Comparison of ENCODE assay signal across 21 mouse cellular contexts in the genomic region with DNA sequence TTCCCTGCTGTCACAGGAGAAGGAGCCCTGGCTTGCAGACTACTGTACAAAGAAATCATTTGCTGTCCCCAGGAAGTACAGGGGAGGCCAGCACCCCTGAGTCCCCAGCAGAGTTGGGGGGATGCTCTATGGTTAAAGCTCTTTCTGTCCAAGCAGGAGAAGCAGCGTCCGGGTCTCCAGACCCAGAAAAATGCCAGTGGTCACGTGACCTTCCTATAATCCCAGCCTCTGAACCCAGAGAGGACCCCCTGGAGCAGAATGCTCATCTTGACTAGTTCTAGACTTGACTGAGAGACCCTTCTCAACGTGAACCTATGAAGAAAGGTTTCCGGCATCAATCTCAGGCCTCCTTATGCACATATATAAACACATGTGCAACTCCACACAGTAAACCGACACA. TPM values are rescaled to one million over a fixed set of nuclear protein-coding genes. Genes with fewer than 3 reads are reported as not detected.
"Had no signal": no experiment of that assay in that cellular context is flagged by ENCODE, and none has a peak within 500 bp of the region (broad histone marks: within the 10 kb centered on the region; RNA-seq: fewer than 3 reads in every experiment).

No protein-coding gene starts in this region.

- DNase-seq: kidney, adult 9 months; kidney, postnatal 14 days; left cerebral cortex, postnatal 4 days; liver, postnatal 0 days; thymus, adult 18-20 months; thymus, postnatal 36 days had no signal

- H3K9me3 ChIP-seq: limb, embryonic 12.5 days; limb, embryonic 15.5 days; midbrain, embryonic 12.5 days; midbrain, embryonic 15.5 days had no signal

- H3K36me3 ChIP-seq: limb, embryonic 12.5 days; limb, embryonic 15.5 days; midbrain, embryonic 12.5 days; midbrain, embryonic 15.5 days had no signal

- H3K4me2 ChIP-seq: limb, embryonic 12.5 days; limb, embryonic 15.5 days; liver, embryonic 11.5 days; lung, embryonic 14.5 days; midbrain, embryonic 12.5 days; midbrain, embryonic 15.5 days had no signal

- ATAC-seq: liver, postnatal 0 days; midbrain, embryonic 15.5 days had no signal

- H3K27me3 ChIP-seq: limb, embryonic 12.5 days; limb, embryonic 15.5 days; midbrain, embryonic 12.5 days; midbrain, embryonic 15.5 days had no signal

- H3K27ac ChIP-seq: limb, embryonic 12.5 days; liver, embryonic 14.5 days; midbrain, embryonic 12.5 days; midbrain, embryonic 15.5 days had no signal

- H3K4me3 ChIP-seq: limb, embryonic 12.5 days; limb, embryonic 15.5 days; midbrain, embryonic 12.5 days; midbrain, embryonic 15.5 days had no signal

- H3K9ac ChIP-seq: limb, embryonic 12.5 days; limb, embryonic 15.5 days; liver, embryonic 14.5 days; liver, postnatal 0 days; lung, embryonic 14.5 days; midbrain, embryonic 12.5 days; midbrain, embryonic 15.5 days had no signal

RNA-seq across cellular contexts. Expression of gene Aldh3b3, which starts 32.6 kb away (rescaled TPM):
- total RNA-seq: layer of hippocampus, adult 18-20 months; layer of hippocampus, postnatal 14 days; left cerebral cortex, postnatal 4 days; megakaryocyte-erythroid progenitor cell, adult 5-6 weeks; monocyte, adult 5-6 weeks had no signal
- polyA plus RNA-seq: kidney, embryonic 16.5 days; limb, embryonic 12.5 days; liver, embryonic 11.5 days; lung, embryonic 14.5 days; midbrain, embryonic 12.5 days; midbrain, embryonic 15.5 days; neural tube, embryonic 11.5 days; neural tube, embryonic 14.5 days; small intestine, adult 2 months had no signal
